8 mouse cellular contexts compared by ENCODE assay signal in genomic region chr4:148151267-148152168, GRCm38 (mm10). TPM values are rescaled to one million over a fixed set of nuclear protein-coding genes. Genes with fewer than 3 reads are reported as not detected.
DNase-seq lines count a peak whose midpoint lies in the region; ATAC-seq and TF ChIP-seq lines count a peak whose summit lies in the region.

TSS of gene Fbxo6 (minus strand) at chr4:148152140.

- no peaks in the 10 kb centered on the region for H3K27me3 ChIP-seq in embryonic facial prominence, embryonic 14.5 days (replicated peaks; ENCODE audit: control insufficient read depth, insufficient read depth, low read length)
- no peaks in the 10 kb centered on the region for H3K27me3 ChIP-seq in limb, embryonic 15.5 days
- no peaks in the 10 kb centered on the region for H3K27me3 ChIP-seq in midbrain, postnatal 0 days (ENCODE audit: insufficient read depth, low read length)

- TF ChIP-seq POLR2A in bone marrow, adult 2 months (IDR thresholded peaks at IDR 0.05; ENCODE audit: borderline replicate concordance, control insufficient read depth, low read depth, low read length): peak; percentile 62; the same call in 1 of the 2 replicates

- peak within 1 kb of the TSS; percentile 79 for H3K4me3 ChIP-seq in bone marrow, adult 2 months (replicated peaks; ENCODE audit: control insufficient read depth, low read depth, low read length)
- peak within 1 kb of the TSS; percentile 65 for H3K4me3 ChIP-seq in embryonic facial prominence, embryonic 14.5 days (ENCODE audit: low read depth, low read length)
- H3K4me3 ChIP-seq in limb, embryonic 15.5 days: peak within 1 kb of the TSS; percentile 66
- H3K4me3 ChIP-seq in midbrain, postnatal 0 days (ENCODE audit: low read depth, low read length): peak within 1 kb of the TSS; percentile 62

- no peaks in the 10 kb centered on the region for H3K9me3 ChIP-seq in embryonic facial prominence, embryonic 14.5 days (ENCODE audit: control insufficient read depth, low read length)
- no peaks in the 10 kb centered on the region for H3K9me3 ChIP-seq in limb, embryonic 15.5 days
- H3K9me3 ChIP-seq in midbrain, postnatal 0 days (ENCODE audit: low read length): no peaks in the 10 kb centered on the region

- peak; percentile 51; the same call in 1 of the 2 replicates for TF ChIP-seq CTCF in bone marrow, adult 2 months (IDR thresholded peaks at IDR 0.05; ENCODE audit: control insufficient read depth, insufficient read depth, low read length)
- TF ChIP-seq CTCF in midbrain, postnatal 0 days (IDR thresholded peaks at IDR 0.05): peak; percentile 78

- peak within 1 kb of the TSS; percentile 76 for H3K9ac ChIP-seq in embryonic facial prominence, embryonic 14.5 days (ENCODE audit: low read depth, low read length)
- H3K9ac ChIP-seq in limb, embryonic 15.5 days: peak within 1 kb of the TSS; percentile 65
- peak within 1 kb of the TSS; percentile 79 for H3K9ac ChIP-seq in midbrain, postnatal 0 days (replicated peaks; ENCODE audit: low read length, poor library complexity, severe bottlenecking)

- no peaks in the 10 kb centered on the region for H3K4me1 ChIP-seq in bone marrow, adult 2 months (ENCODE audit: control insufficient read depth, insufficient read depth, low read length)
- H3K4me1 ChIP-seq in embryonic facial prominence, embryonic 14.5 days (ENCODE audit: control insufficient read depth, insufficient read depth, low read length): 0 out of 2 replicates have a peak, but pooled peaks cover 5% of the 10 kb centered on the region
- peaks cover 23% of the 10 kb centered on the region; the same call in 1 of the 2 replicates for H3K4me1 ChIP-seq in limb, embryonic 15.5 days
- H3K4me1 ChIP-seq in midbrain, postnatal 0 days (ENCODE audit: insufficient read depth, low read length): no peaks in the 10 kb centered on the region

- peak; percentile 90 for ATAC-seq in embryonic facial prominence, embryonic 14.5 days (ENCODE audit: low read depth)
- ATAC-seq in limb, embryonic 15.5 days (ENCODE audit: insufficient number of reproducible peaks, low FRiP score, low TSS enrichment, low read depth): peak; percentile 84
- ATAC-seq in midbrain, postnatal 0 days (ENCODE audit: low FRiP score): peak; percentile 91

- WGBS in bone marrow, adult 2 months: under 1% methylated on average over 67 of the region's 67 CpGs
- WGBS in embryonic facial prominence, embryonic 14.5 days: 4% methylated on average over 24 of the region's 67 CpGs
- WGBS in limb, embryonic 15.5 days: 1% methylated on average over 65 of the region's 67 CpGs
- under 1% methylated on average over 48 of the region's 67 CpGs for WGBS in midbrain, postnatal 0 days

- H3K27ac ChIP-seq in bone marrow, adult 2 months (ENCODE audit: control insufficient read depth, insufficient read depth, low read depth, low read length, poor library complexity): peak within 1 kb of the TSS; percentile 90
- H3K27ac ChIP-seq in embryonic facial prominence, embryonic 14.5 days (replicated peaks; ENCODE audit: low read depth, low read length): peak within 1 kb of the TSS; percentile 75; the same call in 1 of the 2 replicates
- H3K27ac ChIP-seq in limb, embryonic 15.5 days: peak within 1 kb of the TSS; percentile 74
- peak within 1 kb of the TSS; percentile 90 for H3K27ac ChIP-seq in midbrain, postnatal 0 days (ENCODE audit: low read depth, low read length)

- peak within 1 kb of the TSS; percentile 99 for H3K4me2 ChIP-seq in embryonic facial prominence, embryonic 14.5 days (ENCODE audit: low read depth, low read length)
- peak within 1 kb of the TSS; percentile 95 for H3K4me2 ChIP-seq in limb, embryonic 15.5 days
- peak within 1 kb of the TSS; percentile 97 for H3K4me2 ChIP-seq in midbrain, postnatal 0 days (ENCODE audit: low read depth, low read length, poor library complexity, severe bottlenecking)

- peak; percentile 93 for DNase-seq in A20 (ENCODE audit: low read depth, low spot score)
- DNase-seq in embryonic facial prominence, embryonic 14.5 days (ENCODE audit: low spot score): peak; percentile 94
- DNase-seq in heart, adult 8-10 months (ENCODE audit: low spot score): peak; percentile 84
- DNase-seq in kidney, adult 9 months: peak; percentile 87
- DNase-seq in midbrain, postnatal 0 days (ENCODE audit: low spot score): peak; percentile 94
- peak; percentile 64 to 82 for DNase-seq in spleen, postnatal 10 days (ENCODE audit: low spot score in 2 of 2)

- H3K36me3 ChIP-seq in embryonic facial prominence, embryonic 14.5 days (ENCODE audit: control insufficient read depth, insufficient read depth, low read length): peaks cover 20% of the 10 kb centered on the region; the same call in 1 of the 2 replicates
- peaks cover 12% of the 10 kb centered on the region; the same call in 1 of the 2 replicates for H3K36me3 ChIP-seq in limb, embryonic 15.5 days
- H3K36me3 ChIP-seq in midbrain, postnatal 0 days (ENCODE audit: insufficient read depth, low read length): peaks cover 29% of the 10 kb centered on the region

RNA-seq across cellular contexts. Expression of gene Fbxo6, which starts in this region (rescaled TPM):
- 3.4 and 11.2 TPM in 2 replicates for polyA plus RNA-seq in bone marrow, adult 2 months (2011; ENCODE audit: insufficient read depth, insufficient read length, low replicate concordance, missing spikeins)
- 13.8 and 15.3 TPM in 2 replicates for polyA plus RNA-seq in embryonic facial prominence, embryonic 14.5 days (2014; fragmentation: Nextera tagmentation; extraction: Ambion mirVana)
- 10 to 100 TPM; 36.1 to 44.0 (median 39.6) TPM for total RNA-seq in heart, adult 8-10 months (2022)
- 18.0 and 20.8 TPM in 2 replicates for polyA plus RNA-seq in limb, embryonic 15.5 days (2015; fragmentation: Nextera tagmentation; extraction: Ambion mirVana)
- total RNA-seq in midbrain, postnatal 0 days (2014; rRNA removed): 23.4 and 27.7 TPM in 2 replicates
- 23.6 and 25.8 TPM in 2 replicates for polyA plus RNA-seq in midbrain, postnatal 0 days (2015; fragmentation: Nextera tagmentation; extraction: Ambion mirVana)

Comparison
In these comparisons a context has a peak if more than half of its experiments do, and no peak if none do; other contexts are left out.
1. Peak in every context shown above with its lines: DNase-seq, ATAC-seq, H3K4me3 ChIP-seq and H3K27ac ChIP-seq.